Mouse (Mus musculus) midbrain, embryonic 12.5 days (tissue): ENCODE data around the gene Rnf183. TPM values are rescaled to one million over a fixed set of nuclear protein-coding genes. Genes with fewer than 3 reads are reported as not detected.
"Not testable (repeated sequence)": the region's sequence is repeated elsewhere in the genome, so short reads cannot be mapped to it uniquely, and the experiment has no call there.

ENCODE experiments used
- ATAC-seq: fragments of 200-750 bp; cut with Nextera tagmentation; 2 replicates; pipeline ENCODE4 v1.8.0; 2017; ENCODE audit warnings: low read depth, moderate TSS enrichment, moderate library complexity; ENCODE audit not compliant: low FRiP score
- H3K27ac ChIP-seq: fragments of 300-500 bp; sonication (generic); replicated peaks from 2 replicates; pipeline ENCODE4 v1.5.1; 2016; ENCODE audit warnings: mild to moderate bottlenecking
- H3K27me3 ChIP-seq: fragments of 300-500 bp; sonication (generic); 2 replicates; pipeline ENCODE4 v1.6.1; 2016; ENCODE audit warnings: mild to moderate bottlenecking
- H3K36me3 ChIP-seq: fragments of 300-500 bp; sonication (generic); 2 replicates; pipeline ENCODE4 v1.6.1; 2016
- H3K4me1 ChIP-seq: fragments of 300-500 bp; sonication (generic); 2 replicates; pipeline ENCODE4 v1.6.1; 2016
- H3K4me2 ChIP-seq: fragments of 300-500 bp; sonication (generic); replicated peaks from 2 replicates; pipeline ENCODE4 v1.6.1; 2016; ENCODE audit warnings: mild to moderate bottlenecking, moderate library complexity
- H3K4me3 ChIP-seq: fragments of 300-500 bp; sonication (generic); 2 replicates; pipeline ENCODE4 v1.5.1; 2016; ENCODE audit warnings: mild to moderate bottlenecking
- H3K9ac ChIP-seq: fragments of 300-500 bp; sonication (generic); replicated peaks from 2 replicates; pipeline ENCODE4 v1.6.1; 2016; ENCODE audit warnings: mild to moderate bottlenecking, moderate library complexity
- H3K9me3 ChIP-seq: fragments of 300-500 bp; sonication (generic); 2 replicates; pipeline ENCODE4 v1.6.1; 2016; ENCODE audit warnings: mild to moderate bottlenecking
- WGBS: fragments of 180-500 bp; shearing (Covaris S2); methylation state at CpG from one replicate; pipeline ENCODE4 v1.1.7; 2016; 5-methylcytosine and 5-hydroxymethylcytosine counted together
- polyA plus RNA-seq: library from polyadenylated mRNA; unstranded; fragments of >200 nt; fragmentation: Nextera tagmentation; extraction: Ambion mirVana; gene quantifications from 2 replicates; pipeline ENCODE4 v1.2.1, GENCODE M21; 2016

Gene Rnf183
- 0.13 and 0.41 TPM in 2 replicates for polyA plus RNA-seq

GRCm38 (mm10) chr4:62435081-62435480, at the start of gene Rnf183:
Gene Rnf183, minus strand, starts transcription at chr4:62435252.
- Histone ChIP-seq H3K4me2 (no peak within 1 kb of the TSS), H3K27me3 (no peaks in the 10 kb centered on the region), H3K4me1 (no peaks in the 10 kb centered on the region), H3K9me3 (no peaks in the 10 kb centered on the region), H3K9ac (no peak within 1 kb of the TSS), H3K36me3 (no peaks in the 10 kb centered on the region), H3K27ac (no peak within 1 kb of the TSS), H3K4me3 (no peak within 1 kb of the TSS)
- WGBS: 84% methylated on average over 6 of the region's 6 CpGs
- no peak for ATAC-seq

- Histone ChIP-seq H3K9me3 (no peaks in the 10 kb centered on the region), H3K9ac (no peak overlapping the region), H3K36me3 (no peaks in the 10 kb centered on the region), H3K4me2 (no peak overlapping the region), H3K4me3 (no peak overlapping the region), H3K4me1 (peaks cover 7% of the 10 kb centered on the region), H3K27ac (no peak overlapping the region), H3K27me3 (peaks cover 40% of the 10 kb centered on the region)
- no peak; the same call in 1 of the 2 replicates for ATAC-seq
- WGBS: 51% methylated on average over 10 of the region's 10 CpGs
Measured at GRCm38 (mm10) chr4:62480709-62481605, 45.9 kb upstream of the Rnf183 start.

GRCm38 (mm10) chr4:62479937-62480708, 45.1 kb upstream of the Rnf183 start, which contains the start of gene Bspry:
Gene Bspry, plus strand, starts transcription at chr4:62480053.
- WGBS: 3% methylated on average over 57 of the region's 71 CpGs
- Histone ChIP-seq H3K4me3 (peak within 1 kb of the TSS; percentile 43), H3K4me1 (peaks cover 7% of the 10 kb centered on the region), H3K27ac (no peak within 1 kb of the TSS), H3K4me2 (peak within 1 kb of the TSS; percentile 73), H3K9ac (no peak within 1 kb of the TSS), H3K9me3 (no peaks in the 10 kb centered on the region), H3K27me3 (peaks cover 40% of the 10 kb centered on the region), H3K36me3 (no peaks in the 10 kb centered on the region)
- peak; percentile 72 for ATAC-seq

- H3K27ac ChIP-seq, H3K4me1 ChIP-seq, H3K9ac ChIP-seq, H3K9me3 ChIP-seq, H3K36me3 ChIP-seq, ATAC-seq: not testable (repeated sequence)
- Histone ChIP-seq H3K27me3 (peaks cover 40% of the 10 kb centered on the region), H3K4me3 (peak overlapping the region; percentile 43), H3K4me2 (peak overlapping the region; percentile 73)
- 12% methylated on average over 11 of the region's 11 CpGs for WGBS
Measured at GRCm38 (mm10) chr4:62479593-62479936, 44.5 kb upstream of the Rnf183 start.

GRCm38 (mm10) chr4:62477542-62478244, 42.6 kb upstream of the Rnf183 start:
- 88% methylated on average over 6 of the region's 6 CpGs for WGBS
- no peak for ATAC-seq
- no peak overlapping the region for H3K4me2 ChIP-seq
- H3K4me1 ChIP-seq: peaks cover 7% of the 10 kb centered on the region
- H3K4me3 ChIP-seq: no peak overlapping the region
- no peaks in the 10 kb centered on the region for H3K36me3 ChIP-seq
- peaks cover 40% of the 10 kb centered on the region for H3K27me3 ChIP-seq
- H3K27ac ChIP-seq: no peak overlapping the region
- H3K9me3 ChIP-seq: no peaks in the 10 kb centered on the region
- no peak overlapping the region for H3K9ac ChIP-seq

- WGBS: 90% methylated on average over 6 of the region's 6 CpGs
- Histone ChIP-seq H3K4me2 (no peak overlapping the region), H3K27me3 (peaks cover 32% of the 10 kb centered on the region), H3K36me3 (no peaks in the 10 kb centered on the region), H3K4me3 (no peak overlapping the region), H3K4me1 (peaks cover 7% of the 10 kb centered on the region), H3K9me3 (no peaks in the 10 kb centered on the region), H3K9ac (no peak overlapping the region), H3K27ac (no peak overlapping the region)
- no peak for ATAC-seq
Measured at GRCm38 (mm10) chr4:62475793-62476192, 40.7 kb upstream of the Rnf183 start.

- Histone ChIP-seq H3K9ac (no peak overlapping the region), H3K27me3 (peaks cover 25% of the 10 kb centered on the region), H3K36me3 (no peaks in the 10 kb centered on the region), H3K9me3 (no peaks in the 10 kb centered on the region), H3K4me1 (peaks cover 5% of the 10 kb centered on the region), H3K27ac (no peak overlapping the region), H3K4me3 (no peak overlapping the region), H3K4me2 (no peak overlapping the region)
- 89% methylated on average over 2 of the region's 2 CpGs for WGBS
- ATAC-seq: no peak
Measured at GRCm38 (mm10) chr4:62475131-62475530, 40.1 kb upstream of the Rnf183 start.

- Histone ChIP-seq H3K4me3 (no peak overlapping the region), H3K4me1 (no peaks in the 10 kb centered on the region), H3K36me3 (no peaks in the 10 kb centered on the region), H3K27ac (no peak overlapping the region), H3K9me3 (0 out of 2 replicates have a peak, but pooled peaks cover 4% of the 10 kb centered on the region), H3K4me2 (no peak overlapping the region), H3K9ac (no peak overlapping the region), H3K27me3 (peaks cover 6% of the 10 kb centered on the region; the same call in 1 of the 2 replicates)
- WGBS: 93% methylated on average over 2 of the region's 2 CpGs
- no peak for ATAC-seq
Measured at GRCm38 (mm10) chr4:62472071-62472470, 37.0 kb upstream of the Rnf183 start.

- Histone ChIP-seq H3K27ac (no peak within 1 kb of the TSS), H3K9ac (peak within 1 kb of the TSS; percentile 49), H3K27me3 (peaks cover 3% of the 10 kb centered on the region; the same call in 1 of the 2 replicates), H3K4me3 (peak within 1 kb of the TSS; percentile 49), H3K36me3 (no peaks in the 10 kb centered on the region), H3K4me1 (no peaks in the 10 kb centered on the region), H3K9me3 (0 out of 2 replicates have a peak, but pooled peaks cover 4% of the 10 kb centered on the region), H3K4me2 (peak within 1 kb of the TSS; percentile 77)
- under 1% methylated on average over 30 of the region's 30 CpGs for WGBS
- ATAC-seq: peak; percentile 95
Measured at GRCm38 (mm10) chr4:62470598-62471051, 35.6 kb upstream of the Rnf183 start, which contains the start of gene Wdr31. Gene Wdr31, minus strand, starts transcription at chr4:62470896.

- Histone ChIP-seq H3K9ac (no peak overlapping the region), H3K4me2 (no peak overlapping the region), H3K27me3 (peaks cover 3% of the 10 kb centered on the region; the same call in 1 of the 2 replicates), H3K4me1 (no peaks in the 10 kb centered on the region), H3K36me3 (no peaks in the 10 kb centered on the region), H3K9me3 (0 out of 2 replicates have a peak, but pooled peaks cover 4% of the 10 kb centered on the region), H3K4me3 (no peak overlapping the region), H3K27ac (no peak overlapping the region)
- ATAC-seq: no peak
- 97% methylated on average over 1 of the region's 1 CpGs for WGBS
Measured at GRCm38 (mm10) chr4:62468158-62468557, 33.1 kb upstream of the Rnf183 start.

GRCm38 (mm10) chr4:62463124-62463523, 28.1 kb upstream of the Rnf183 start:
- no peak for ATAC-seq
- 90% methylated on average over 2 of the region's 2 CpGs for WGBS

More at GRCm38 (mm10) chr4:62463124-62463523, 28.1 kb upstream of the Rnf183 start:
- Histone ChIP-seq H3K36me3 (0 out of 2 replicates have a peak, but pooled peaks cover 12% of the 10 kb centered on the region), H3K27me3 (no peaks in the 10 kb centered on the region), H3K4me3 (no peak overlapping the region), H3K4me2 (no peak overlapping the region), H3K9me3 (no peaks in the 10 kb centered on the region), H3K27ac (no peak overlapping the region), H3K4me1 (no peaks in the 10 kb centered on the region), H3K9ac (no peak overlapping the region)
